Mouse (Mus musculus): ENCODE measurements around the gene Rgs12. TPM values are rescaled to one million over a fixed set of nuclear protein-coding genes. Genes with fewer than 3 reads are reported as not detected.

The Rgs12 gene
- polyA plus RNA-seq, 1 experiment from 2014 or later: 28.9 TPM

DNA sequence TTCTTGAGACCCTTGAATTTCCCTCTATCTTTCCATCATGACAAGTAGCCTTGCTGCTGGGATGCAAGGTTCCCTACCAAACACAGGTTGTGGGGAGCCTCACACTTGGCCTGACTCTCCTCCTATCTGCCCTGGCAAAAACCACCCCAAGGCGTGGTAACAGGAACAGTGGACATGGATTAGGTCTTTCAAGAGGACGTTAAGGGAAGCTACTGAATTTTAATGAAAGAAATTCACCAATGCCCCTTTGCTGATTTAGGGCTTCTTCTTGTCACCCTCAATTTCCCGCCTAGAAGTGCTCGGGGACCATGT lies 38.8 kb upstream of the Rgs12 start:
- H3K9me3 ChIP-seq: no peaks in the 10 kb centered on the region
- WGBS: 84% methylated on average over 4 of the region's 4 CpGs
- H3K27me3 ChIP-seq (replicated peaks): no peaks in the 10 kb centered on the region
- no peak overlapping the region for H3K27ac ChIP-seq (replicated peaks)
- H3K4me1 ChIP-seq: peaks cover 21% of the 10 kb centered on the region
- no peak overlapping the region for H3K4me2 ChIP-seq
- no peak for ATAC-seq (ENCODE audit: extremely low read depth, insufficient number of reproducible peaks, low FRiP score, low TSS enrichment)
- no peak overlapping the region for H3K4me3 ChIP-seq
- no peak overlapping the region for H3K9ac ChIP-seq
- peaks cover 62% of the 10 kb centered on the region for H3K36me3 ChIP-seq

DNA sequence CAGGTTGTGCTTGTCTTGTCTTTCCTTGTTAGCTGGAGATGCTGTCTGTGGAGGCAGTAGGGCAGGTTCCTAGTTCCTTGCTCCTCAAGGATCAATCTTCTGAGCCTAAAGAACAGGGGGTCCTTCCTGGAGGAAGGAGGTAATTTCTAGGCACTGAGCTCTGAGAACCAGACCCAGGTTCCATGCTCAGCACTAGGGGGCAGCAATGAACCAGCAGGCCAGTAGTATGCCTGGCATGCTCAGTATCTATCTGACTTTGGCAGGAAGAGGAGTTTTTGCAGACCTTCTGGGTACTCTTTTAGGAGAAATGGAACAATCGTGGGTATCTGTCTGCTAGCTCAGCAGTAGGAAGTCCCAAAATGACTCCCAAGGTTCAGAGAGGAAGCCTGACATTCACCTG lies 33.4 kb upstream of the Rgs12 start:
- Histone ChIP-seq H3K4me2 (no peak overlapping the region), H3K27ac (replicated peaks) (peak overlapping the region; percentile 29; the same call in 1 of the 2 replicates), H3K4me3 (no peak overlapping the region), H3K9ac (no peak overlapping the region; the same call in 1 of the 2 replicates), H3K4me1 (peaks cover 19% of the 10 kb centered on the region), H3K27me3 (replicated peaks) (no peaks in the 10 kb centered on the region), H3K36me3 (peaks cover 13% of the 10 kb centered on the region), H3K9me3 (no peaks in the 10 kb centered on the region)
- no peak for ATAC-seq (ENCODE audit: extremely low read depth, insufficient number of reproducible peaks, low FRiP score, low TSS enrichment)
- 0% methylated on average over 1 of the region's 1 CpGs for WGBS

DNA sequence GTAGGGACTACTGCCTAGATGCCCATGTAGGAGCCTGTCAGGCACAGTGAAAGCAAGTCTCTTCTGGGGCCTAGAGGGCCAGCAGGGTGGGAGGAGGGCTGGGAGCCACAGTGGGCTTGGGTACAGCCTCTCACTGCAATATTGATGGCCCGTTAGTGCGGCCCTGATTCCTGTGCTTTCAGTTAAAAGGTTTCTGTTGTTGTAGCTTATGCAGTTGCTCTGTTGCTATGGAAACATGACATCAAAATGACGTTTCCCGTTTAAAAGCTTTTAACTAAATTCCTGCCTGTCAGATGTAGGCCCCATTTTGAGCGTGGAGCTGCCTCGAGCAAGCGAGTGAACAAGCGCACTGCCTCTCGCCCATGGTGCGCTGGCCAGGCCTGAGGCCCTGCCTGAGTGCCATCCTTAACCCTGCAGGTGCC lies 32.0 kb upstream of the Rgs12 start:
- Histone ChIP-seq H3K4me1 (peaks cover 19% of the 10 kb centered on the region), H3K9me3 (no peaks in the 10 kb centered on the region), H3K27ac (replicated peaks) (no peak overlapping the region), H3K27me3 (replicated peaks) (no peaks in the 10 kb centered on the region), H3K9ac (no peak overlapping the region), H3K36me3 (peaks cover 13% of the 10 kb centered on the region), H3K4me2 (no peak overlapping the region), H3K4me3 (no peak overlapping the region)
- no peak for ATAC-seq (ENCODE audit: extremely low read depth, insufficient number of reproducible peaks, low FRiP score, low TSS enrichment)
- WGBS: 76% methylated on average over 10 of the region's 10 CpGs

DNA sequence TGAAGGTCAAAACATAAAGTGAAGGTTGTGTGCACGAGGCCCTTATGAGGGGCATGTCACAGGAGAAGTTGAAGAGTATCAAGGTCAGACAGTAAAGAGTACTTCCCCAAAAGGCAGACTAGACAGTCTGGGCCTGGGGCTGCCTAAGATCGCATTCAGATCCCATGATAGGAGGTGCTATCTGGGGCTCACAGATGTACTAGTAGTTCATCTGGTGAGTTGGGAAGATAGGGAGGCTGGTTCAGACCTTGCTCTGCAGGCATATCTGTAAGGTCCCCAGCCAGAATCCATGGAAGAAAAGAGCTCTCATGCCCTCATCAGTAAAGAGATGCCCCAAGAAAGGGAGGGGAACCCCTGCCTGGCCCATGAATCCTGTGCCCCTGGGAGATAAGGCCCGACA lies 30.5 kb upstream of the Rgs12 start:
- WGBS: 70% methylated on average over 3 of the region's 3 CpGs
- H3K4me2 ChIP-seq: no peak overlapping the region
- H3K27ac ChIP-seq (replicated peaks): no peak overlapping the region
- no peak for ATAC-seq (ENCODE audit: extremely low read depth, insufficient number of reproducible peaks, low FRiP score, low TSS enrichment)
- peaks cover 24% of the 10 kb centered on the region for H3K36me3 ChIP-seq
- no peak overlapping the region for H3K9ac ChIP-seq
- no peak overlapping the region for H3K4me3 ChIP-seq
- peaks cover 19% of the 10 kb centered on the region for H3K4me1 ChIP-seq
- H3K27me3 ChIP-seq (replicated peaks): no peaks in the 10 kb centered on the region
- no peaks in the 10 kb centered on the region for H3K9me3 ChIP-seq

DNA sequence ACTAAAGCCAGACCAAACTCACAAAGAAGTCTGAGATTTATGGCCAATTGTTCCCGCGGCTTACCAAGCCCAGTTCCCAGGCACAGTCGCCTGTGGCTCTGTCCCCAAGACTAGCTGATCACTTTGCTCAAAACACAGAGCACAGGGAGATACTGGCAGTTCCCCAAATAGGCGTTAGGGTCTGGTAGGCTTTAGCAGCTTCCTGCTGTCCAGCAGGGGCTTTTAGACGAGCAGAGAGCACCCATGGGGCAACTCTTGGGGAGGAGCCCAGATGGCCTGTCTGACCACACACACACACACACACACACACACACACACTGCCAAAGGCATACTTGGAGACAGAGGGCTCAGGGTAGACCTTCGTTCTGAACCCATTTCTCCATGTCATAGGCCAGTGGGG lies 26.7 kb upstream of the Rgs12 start:
- no peak for ATAC-seq (ENCODE audit: extremely low read depth, insufficient number of reproducible peaks, low FRiP score, low TSS enrichment)
- 72% methylated on average over 6 of the region's 6 CpGs for WGBS
- no peak overlapping the region for H3K4me3 ChIP-seq

DNA sequence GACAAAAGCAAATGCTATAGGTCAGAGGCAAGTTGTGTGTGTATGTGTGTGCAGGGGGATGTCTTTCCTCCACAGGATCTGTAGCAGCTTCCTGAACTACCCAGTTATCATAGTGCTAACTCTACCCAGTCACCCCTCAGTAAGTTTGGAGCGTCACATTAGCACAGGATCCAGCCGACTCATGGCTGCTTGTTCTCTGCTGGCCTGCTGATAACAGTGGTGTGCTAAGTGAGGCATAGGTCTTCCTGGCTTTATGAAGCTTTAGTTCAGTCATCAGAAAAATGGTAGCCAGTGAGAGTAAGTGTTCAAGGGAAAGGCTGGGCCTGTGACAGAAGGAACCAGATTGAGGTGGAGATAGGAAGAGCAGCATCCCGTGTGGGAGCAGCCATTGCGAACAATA lies 25.3 kb upstream of the Rgs12 start:
- no peak for ATAC-seq (ENCODE audit: extremely low read depth, insufficient number of reproducible peaks, low FRiP score, low TSS enrichment)

More for the DNA sequence above, 26.7 kb upstream of the Rgs12 start:
- Histone ChIP-seq H3K4me1 (peaks cover 15% of the 10 kb centered on the region; the same call in 1 of the 2 replicates), H3K4me2 (no peak overlapping the region), H3K27ac (replicated peaks) (no peak overlapping the region), H3K9ac (no peak overlapping the region), H3K9me3 (no peaks in the 10 kb centered on the region), H3K36me3 (peaks cover 50% of the 10 kb centered on the region), H3K27me3 (replicated peaks) (no peaks in the 10 kb centered on the region)

DNA sequence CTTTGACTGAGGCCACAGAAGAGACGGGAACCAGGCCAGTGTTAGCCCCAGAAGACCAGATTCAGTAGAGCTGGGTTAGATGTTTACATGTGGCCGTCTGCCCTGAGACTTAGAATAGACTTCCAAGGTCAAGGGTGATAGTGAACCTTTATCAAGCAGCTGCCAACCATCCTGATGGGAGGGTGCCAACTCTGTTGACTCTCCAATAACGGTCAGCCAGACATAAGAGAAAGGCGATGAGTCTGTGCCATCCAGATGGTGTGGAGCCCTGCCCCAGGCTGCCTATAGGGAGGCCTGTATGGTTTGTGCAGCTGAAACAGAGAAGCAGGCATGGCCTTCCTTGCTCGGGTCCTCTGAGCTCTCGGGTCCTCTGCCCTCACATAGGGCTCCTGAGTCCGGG lies 24.7 kb upstream of the Rgs12 start:
- Histone ChIP-seq H3K9me3 (no peaks in the 10 kb centered on the region), H3K4me1 (peaks cover 7% of the 10 kb centered on the region; the same call in 1 of the 2 replicates), H3K36me3 (peaks cover 50% of the 10 kb centered on the region), H3K4me2 (no peak overlapping the region), H3K4me3 (no peak overlapping the region), H3K9ac (no peak overlapping the region), H3K27me3 (replicated peaks) (no peaks in the 10 kb centered on the region), H3K27ac (replicated peaks) (no peak overlapping the region)
- no peak for ATAC-seq (ENCODE audit: extremely low read depth, insufficient number of reproducible peaks, low FRiP score, low TSS enrichment)
- WGBS: 71% methylated on average over 7 of the region's 7 CpGs

More for the DNA sequence above, 25.3 kb upstream of the Rgs12 start:
- WGBS: 77% methylated on average over 4 of the region's 4 CpGs
- Histone ChIP-seq H3K4me2 (no peak overlapping the region), H3K9me3 (no peaks in the 10 kb centered on the region), H3K9ac (no peak overlapping the region), H3K4me1 (peaks cover 8% of the 10 kb centered on the region; the same call in 1 of the 2 replicates), H3K27ac (replicated peaks) (no peak overlapping the region), H3K4me3 (no peak overlapping the region), H3K36me3 (peaks cover 50% of the 10 kb centered on the region), H3K27me3 (replicated peaks) (no peaks in the 10 kb centered on the region)

DNA sequence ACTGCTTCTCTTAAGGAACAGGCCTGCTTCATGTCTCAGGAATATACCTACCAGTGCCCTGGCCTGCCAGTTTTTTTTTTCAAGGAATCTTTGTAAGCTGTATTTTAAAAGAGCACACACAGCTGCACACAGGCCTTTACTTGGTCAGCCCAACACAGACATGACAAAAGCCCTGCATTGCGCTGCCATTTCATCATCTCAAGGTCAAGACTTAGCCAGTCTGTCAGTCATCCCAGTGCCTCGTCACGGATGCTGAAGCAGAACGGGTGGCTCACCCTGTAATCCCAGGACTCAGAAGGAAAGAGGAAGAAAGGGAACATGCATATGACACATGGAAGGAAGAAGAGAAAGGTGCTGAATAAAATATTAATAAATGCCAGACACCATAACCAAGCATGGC lies 21.6 kb upstream of the Rgs12 start:
- WGBS: 89% methylated on average over 4 of the region's 4 CpGs
- Histone ChIP-seq H3K27ac (replicated peaks) (no peak overlapping the region), H3K36me3 (peaks cover 37% of the 10 kb centered on the region), H3K4me3 (no peak overlapping the region), H3K9ac (no peak overlapping the region), H3K27me3 (replicated peaks) (no peaks in the 10 kb centered on the region), H3K4me1 (peaks cover 27% of the 10 kb centered on the region), H3K4me2 (no peak overlapping the region), H3K9me3 (no peaks in the 10 kb centered on the region)
- ATAC-seq (ENCODE audit: extremely low read depth, insufficient number of reproducible peaks, low FRiP score, low TSS enrichment): no peak

DNA sequence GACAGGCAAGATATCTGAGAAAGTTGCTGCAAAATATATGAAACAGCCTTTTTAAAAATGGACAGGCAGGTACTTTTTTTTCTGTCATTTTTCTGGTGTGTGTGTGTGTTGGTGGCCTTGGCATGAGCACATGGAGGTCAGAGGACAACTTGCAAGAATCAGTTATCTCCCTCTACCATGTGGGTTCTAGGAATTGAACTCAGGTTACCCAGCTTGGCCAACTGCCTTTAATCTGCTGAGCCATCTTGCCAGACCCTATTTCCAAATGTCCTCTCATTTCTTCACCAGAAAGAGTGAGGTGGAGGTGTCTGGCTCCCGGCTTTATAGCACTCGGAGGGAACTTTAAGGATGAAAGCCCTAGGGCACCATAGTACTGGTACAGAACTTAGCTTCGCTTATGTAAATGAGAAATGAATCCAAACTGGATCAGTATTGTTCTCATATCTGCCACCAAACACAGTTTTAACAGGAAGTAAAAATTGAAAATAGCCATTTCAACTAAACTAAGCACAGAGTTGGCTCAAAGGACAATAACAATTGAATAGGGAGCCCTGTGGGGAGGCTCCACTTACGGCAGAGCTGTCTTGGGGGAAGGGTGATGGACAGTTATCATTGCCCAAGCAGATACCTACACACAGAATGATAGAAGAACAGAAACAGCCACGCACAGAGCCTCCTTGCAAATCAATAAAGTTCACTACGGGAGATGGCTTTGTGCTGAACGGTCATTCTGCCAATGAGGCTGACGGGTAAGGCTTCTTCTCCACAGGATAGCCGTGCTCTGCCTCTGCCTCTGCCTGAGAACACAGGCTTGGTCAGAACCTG lies 18.9 kb upstream of the Rgs12 start:
- Histone ChIP-seq H3K27ac (replicated peaks) (no peak overlapping the region), H3K4me3 (no peak overlapping the region), H3K27me3 (replicated peaks) (no peaks in the 10 kb centered on the region), H3K4me2 (no peak overlapping the region), H3K9ac (no peak overlapping the region), H3K4me1 (peaks cover 22% of the 10 kb centered on the region), H3K36me3 (peaks cover 10% of the 10 kb centered on the region), H3K9me3 (no peaks in the 10 kb centered on the region)
- WGBS: 74% methylated on average over 9 of the region's 9 CpGs
- ATAC-seq (ENCODE audit: extremely low read depth, insufficient number of reproducible peaks, low FRiP score, low TSS enrichment): no peak

DNA sequence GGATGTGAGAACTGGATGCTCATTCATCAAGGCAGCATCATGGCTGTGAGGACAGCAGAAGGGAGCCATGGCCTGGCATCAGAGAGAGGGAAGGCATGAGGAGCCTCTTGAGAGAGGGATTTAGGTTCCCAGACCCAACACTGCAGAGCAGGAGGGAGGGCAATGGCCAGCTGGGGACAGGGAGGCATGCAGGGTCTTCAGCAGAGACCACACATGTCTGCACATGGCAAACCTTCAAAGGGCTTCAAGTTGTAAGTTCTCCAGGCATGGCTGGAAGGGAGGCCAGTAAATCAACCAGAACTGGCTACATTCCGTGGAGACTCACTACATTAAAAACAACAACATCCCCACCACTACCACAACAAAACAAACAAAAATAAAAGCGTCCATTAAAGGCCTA lies 18.2 kb upstream of the Rgs12 start:
- 56% methylated on average over 2 of the region's 2 CpGs for WGBS
- Histone ChIP-seq H3K4me1 (peaks cover 22% of the 10 kb centered on the region), H3K27ac (replicated peaks) (peak overlapping the region; percentile 83; the same call in 1 of the 2 replicates), H3K9ac (0 out of 2 replicates have a peak overlapping the region, but pooled peaks have one; percentile 50), H3K27me3 (replicated peaks) (no peaks in the 10 kb centered on the region), H3K4me2 (no peak overlapping the region), H3K9me3 (no peaks in the 10 kb centered on the region), H3K36me3 (peaks cover 3% of the 10 kb centered on the region), H3K4me3 (no peak overlapping the region)
- ATAC-seq (ENCODE audit: extremely low read depth, insufficient number of reproducible peaks, low FRiP score, low TSS enrichment): no peak

DNA sequence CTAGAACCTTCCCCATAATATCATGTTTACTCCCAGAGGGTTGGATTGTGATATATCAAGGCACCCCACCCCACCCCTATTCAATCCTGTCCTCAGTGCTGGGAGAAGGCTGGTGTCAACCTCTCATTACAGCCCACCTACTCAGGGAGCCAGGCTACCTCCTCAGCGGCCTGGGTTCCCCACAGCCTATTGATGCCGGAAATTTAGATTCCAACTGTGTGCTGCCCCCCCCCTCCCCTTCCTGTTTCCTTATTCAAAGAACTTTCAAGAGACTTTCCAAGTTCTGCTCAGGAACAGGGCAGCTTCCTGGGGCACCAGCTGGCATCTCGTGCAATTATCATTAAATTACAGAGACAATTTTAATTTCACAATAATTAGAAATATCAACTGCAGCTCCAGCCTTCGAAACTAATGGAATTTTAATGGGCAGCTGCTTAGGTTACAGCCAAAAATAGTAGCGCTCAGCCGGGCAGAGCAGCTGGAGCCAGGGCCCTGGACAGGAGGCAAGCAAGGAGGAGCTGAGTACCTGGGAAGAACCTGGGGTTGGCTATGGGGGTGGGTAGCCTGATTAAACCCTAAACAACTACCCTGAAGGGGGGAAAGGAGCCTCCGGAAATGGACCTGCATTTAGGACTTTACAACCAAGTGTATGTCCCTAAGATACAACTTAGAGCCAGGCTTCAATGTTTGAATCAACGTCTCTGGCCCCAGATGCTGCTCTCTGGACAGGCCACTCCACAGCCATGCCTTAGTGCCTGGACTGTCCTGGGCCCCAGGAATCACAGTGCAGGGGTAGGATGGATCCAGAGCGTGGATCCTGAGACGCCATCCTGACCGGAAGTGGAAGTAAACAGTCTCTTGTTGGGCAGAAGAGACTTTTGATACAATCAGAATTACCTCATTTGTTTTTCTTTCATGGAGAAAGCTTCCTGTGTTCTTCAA lies 17.5 kb upstream of the Rgs12 start:
- no peak overlapping the region for H3K4me3 ChIP-seq

More for the DNA sequence above, 17.5 kb upstream of the Rgs12 start:
- no peaks in the 10 kb centered on the region for H3K9me3 ChIP-seq
- H3K27ac ChIP-seq (replicated peaks): peak overlapping the region; percentile 83
- peaks cover 22% of the 10 kb centered on the region for H3K4me1 ChIP-seq
- H3K36me3 ChIP-seq: no peaks in the 10 kb centered on the region
- 30% methylated on average over 11 of the region's 11 CpGs for WGBS
- ATAC-seq (ENCODE audit: extremely low read depth, insufficient number of reproducible peaks, low FRiP score, low TSS enrichment): no peak
- H3K27me3 ChIP-seq (replicated peaks): no peaks in the 10 kb centered on the region
- peak overlapping the region; percentile 50; the same call in 1 of the 2 replicates for H3K9ac ChIP-seq
- peak overlapping the region; percentile 26; the same call in 1 of the 2 replicates for H3K4me2 ChIP-seq

All from heart, embryonic 13.5 days (tissue).